ENCODE assay signal across 8 mouse cellular contexts in the genomic region with DNA sequence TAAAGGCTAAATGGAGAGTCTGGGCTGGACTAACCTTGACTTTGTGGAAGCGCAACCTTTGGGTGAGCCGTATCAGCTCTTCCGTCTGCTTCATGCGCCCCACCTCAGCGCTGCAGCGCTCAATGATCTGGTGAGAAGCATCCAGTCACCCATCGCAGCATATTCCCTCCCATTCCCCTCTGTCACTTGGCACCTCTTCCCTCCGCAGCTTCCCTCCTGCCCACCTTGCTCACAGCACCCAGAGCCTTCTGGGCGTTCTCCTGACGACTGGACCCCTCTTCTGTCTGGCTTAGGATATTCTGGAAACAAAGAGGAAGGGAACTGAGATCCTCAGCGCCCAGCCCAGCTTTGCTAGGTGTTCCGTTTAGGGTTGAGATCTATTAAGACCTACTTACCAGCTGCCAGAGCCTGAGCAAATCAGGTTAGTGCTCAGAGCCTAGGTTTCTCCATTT. TPM values are rescaled to one million over a fixed set of nuclear protein-coding genes. Genes with fewer than 3 reads are reported as not detected.
DNase-seq lines count a peak whose midpoint lies in the region; ATAC-seq and TF ChIP-seq lines count a peak whose summit lies in the region.

No protein-coding gene starts in this region.

- peak overlapping the region; percentile 40 for H3K4me2 ChIP-seq in kidney, postnatal 0 days (ENCODE audit: low read length)
- 0 out of 2 replicates have a peak overlapping the region, but pooled peaks have one; percentile 17 for H3K4me2 ChIP-seq in embryonic facial prominence, embryonic 11.5 days (ENCODE audit: low read depth, low read length)
- peak overlapping the region; percentile 43 for H3K4me2 ChIP-seq in limb, embryonic 12.5 days

- no peaks in the 10 kb centered on the region for H3K27me3 ChIP-seq in kidney, postnatal 0 days (ENCODE audit: insufficient read depth, low read length)
- no peaks in the 10 kb centered on the region for H3K27me3 ChIP-seq in kidney, adult 2 months (replicated peaks; ENCODE audit: control insufficient read depth, insufficient read depth, low read length)
- no peaks in the 10 kb centered on the region; the same call in 1 of the 2 replicates for H3K27me3 ChIP-seq in embryonic facial prominence, embryonic 11.5 days (ENCODE audit: control insufficient read depth, insufficient read depth, low read length)
- peaks cover 55% of the 10 kb centered on the region for H3K27me3 ChIP-seq in limb, embryonic 12.5 days

- H3K9ac ChIP-seq in kidney, postnatal 0 days (ENCODE audit: low read depth, low read length), result no peak overlapping the region
- no peak overlapping the region for H3K9ac ChIP-seq in embryonic facial prominence, embryonic 11.5 days (replicated peaks; ENCODE audit: low read length)
- H3K9ac ChIP-seq in limb, embryonic 12.5 days (replicated peaks), result no peak overlapping the region; the same call in 1 of the 2 replicates

- 0 out of 2 replicates have a peak overlapping the region, but pooled peaks have one; percentile 2 for H3K4me3 ChIP-seq in kidney, postnatal 0 days (replicated peaks; ENCODE audit: low read depth, low read length)
- no peak overlapping the region for H3K4me3 ChIP-seq in kidney, adult 2 months (ENCODE audit: insufficient read depth, low read depth, low read length)
- no peak overlapping the region for H3K4me3 ChIP-seq in embryonic facial prominence, embryonic 11.5 days (ENCODE audit: low read depth, low read length)
- peak overlapping the region; percentile 19 for H3K4me3 ChIP-seq in limb, embryonic 12.5 days (replicated peaks)

- no peak for ATAC-seq in kidney, postnatal 0 days (replicated peaks; ENCODE audit: low FRiP score, low read depth)
- no peak for ATAC-seq in embryonic facial prominence, embryonic 11.5 days (replicated peaks; ENCODE audit: insufficient number of reproducible peaks, low FRiP score, low TSS enrichment, low read depth)
- ATAC-seq in limb, embryonic 12.5 days (ENCODE audit: insufficient number of reproducible peaks, insufficient read depth, low FRiP score, low TSS enrichment, low read depth), result no peak

- WGBS in kidney, postnatal 0 days, result 17% methylated on average over 12 of the region's 12 CpGs
- 34% methylated on average over 12 of the region's 12 CpGs for WGBS in kidney, adult 2 months
- WGBS in embryonic facial prominence, embryonic 11.5 days, result 8% methylated on average over 12 of the region's 12 CpGs
- 8% methylated on average over 12 of the region's 12 CpGs for WGBS in limb, embryonic 12.5 days

- no peaks in the 10 kb centered on the region for H3K36me3 ChIP-seq in kidney, postnatal 0 days (ENCODE audit: insufficient read depth, low read length)
- H3K36me3 ChIP-seq in kidney, adult 2 months (ENCODE audit: control insufficient read depth, insufficient read depth, low read length), result no peaks in the 10 kb centered on the region
- no peaks in the 10 kb centered on the region for H3K36me3 ChIP-seq in embryonic facial prominence, embryonic 11.5 days (replicated peaks; ENCODE audit: control insufficient read depth, insufficient read depth, low read depth, low read length)
- no peaks in the 10 kb centered on the region for H3K36me3 ChIP-seq in limb, embryonic 12.5 days

- no peak for TF ChIP-seq POLR2A in kidney, adult 2 months (IDR thresholded peaks at IDR 0.05; ENCODE audit: low read depth, low read length)

- no peaks in the 10 kb centered on the region for H3K9me3 ChIP-seq in kidney, postnatal 0 days (replicated peaks; ENCODE audit: low read length)
- H3K9me3 ChIP-seq in embryonic facial prominence, embryonic 11.5 days (replicated peaks; ENCODE audit: control insufficient read depth, low read length), result no peaks in the 10 kb centered on the region
- H3K9me3 ChIP-seq in limb, embryonic 12.5 days, result no peaks in the 10 kb centered on the region

- no peak for TF ChIP-seq CTCF in kidney, postnatal 0 days (IDR thresholded peaks at IDR 0.05; ENCODE audit: low read depth)
- no peak for TF ChIP-seq CTCF in kidney, adult 2 months (conservative IDR thresholded peaks at IDR 0.05; ENCODE audit: insufficient read depth, insufficient read length, low read depth, low read length)

- no peak overlapping the region for H3K27ac ChIP-seq in kidney, postnatal 0 days
- H3K27ac ChIP-seq in kidney, adult 2 months (ENCODE audit: insufficient read depth, low read depth, low read length), result no peak overlapping the region
- no peak overlapping the region for H3K27ac ChIP-seq in embryonic facial prominence, embryonic 11.5 days (replicated peaks; ENCODE audit: low read depth, low read length)
- H3K27ac ChIP-seq in limb, embryonic 12.5 days, result no peak overlapping the region

- peaks cover 7% of the 10 kb centered on the region; the same call in 1 of the 2 replicates for H3K4me1 ChIP-seq in kidney, postnatal 0 days (replicated peaks; ENCODE audit: insufficient read depth, low read length)
- H3K4me1 ChIP-seq in kidney, adult 2 months (ENCODE audit: control insufficient read depth, insufficient read depth, low read length), result 0 out of 2 replicates have a peak, but pooled peaks cover under 1% of the 10 kb centered on the region
- H3K4me1 ChIP-seq in embryonic facial prominence, embryonic 11.5 days (ENCODE audit: control insufficient read depth, insufficient read depth, low read length), result no peaks in the 10 kb centered on the region
- H3K4me1 ChIP-seq in limb, embryonic 12.5 days (replicated peaks), result 0 out of 2 replicates have a peak, but pooled peaks cover 6% of the 10 kb centered on the region

- DNase-seq in kidney, postnatal 0 days (ENCODE audit: low spot score), result peak; percentile 31
- DNase-seq in kidney, adult 2 months, result no peak
- DNase-seq in embryonic facial prominence, embryonic 11.5 days (ENCODE audit: low spot score), result no peak
- DNase-seq in right cerebral cortex, postnatal 4 days, result peak; percentile 32
- DNase-seq in urinary bladder, postnatal 14 days (ENCODE audit: low spot score), result no peak
- DNase-seq in ovary, postnatal 10 days (ENCODE audit: low spot score), result no peak
- DNase-seq in lung, postnatal 25 days (ENCODE audit: low spot score), result no peak

RNA-seq across cellular contexts. Expression of gene Arhgef15, which starts 9.7 kb away (rescaled TPM):
- polyA plus RNA-seq in kidney, postnatal 0 days (2015; fragmentation: Nextera tagmentation; extraction: Ambion mirVana), result 8.9 and 11.3 TPM in 2 replicates
- polyA plus RNA-seq in kidney, adult 2 months (2012; rRNA removed), result 38.2 and 44.7 TPM in 2 replicates
- polyA plus RNA-seq in embryonic facial prominence, embryonic 11.5 days (2014; fragmentation: Nextera tagmentation; extraction: Ambion mirVana), result 4.4 and 4.5 TPM in 2 replicates
- 6.1 and 7.0 TPM in 2 replicates for polyA plus RNA-seq in limb, embryonic 12.5 days (2016; fragmentation: Nextera tagmentation; extraction: Ambion mirVana)

RNA-seq across cellular contexts. Expression of gene Slc25a35, which starts 20.4 kb away (rescaled TPM):
- polyA plus RNA-seq in kidney, postnatal 0 days (2015; fragmentation: Nextera tagmentation; extraction: Ambion mirVana), result 11.1 and 11.5 TPM in 2 replicates
- polyA plus RNA-seq in kidney, adult 2 months (2012; rRNA removed), result 38.9 and 46.2 TPM in 2 replicates
- 2.0 and 2.4 TPM in 2 replicates for polyA plus RNA-seq in embryonic facial prominence, embryonic 11.5 days (2014; fragmentation: Nextera tagmentation; extraction: Ambion mirVana)
- 2.3 and 2.6 TPM in 2 replicates for polyA plus RNA-seq in limb, embryonic 12.5 days (2016; fragmentation: Nextera tagmentation; extraction: Ambion mirVana)

RNA-seq across cellular contexts. Expression of gene Odf4, which starts 20.7 kb away (rescaled TPM):
- 0.29 TPM in 1 of 2 replicates, not detected in the other for polyA plus RNA-seq in kidney, postnatal 0 days (2015; fragmentation: Nextera tagmentation; extraction: Ambion mirVana)
- polyA plus RNA-seq in kidney, adult 2 months (2012; rRNA removed), result 0.33 and 0.46 TPM in 2 replicates
- polyA plus RNA-seq in embryonic facial prominence, embryonic 11.5 days (2014; fragmentation: Nextera tagmentation; extraction: Ambion mirVana), result not detected in 2 replicates
- polyA plus RNA-seq in limb, embryonic 12.5 days (2016; fragmentation: Nextera tagmentation; extraction: Ambion mirVana), result not detected in 2 replicates

RNA-seq across cellular contexts. Expression of gene Rangrf, which starts 27.4 kb away (rescaled TPM):
- 55.6 and 58.3 TPM in 2 replicates for polyA plus RNA-seq in kidney, postnatal 0 days (2015; fragmentation: Nextera tagmentation; extraction: Ambion mirVana)
- 43.0 and 43.9 TPM in 2 replicates for polyA plus RNA-seq in kidney, adult 2 months (2012; rRNA removed)
- polyA plus RNA-seq in embryonic facial prominence, embryonic 11.5 days (2014; fragmentation: Nextera tagmentation; extraction: Ambion mirVana), result 69.2 and 71.2 TPM in 2 replicates
- 64.6 and 69.6 TPM in 2 replicates for polyA plus RNA-seq in limb, embryonic 12.5 days (2016; fragmentation: Nextera tagmentation; extraction: Ambion mirVana)

RNA-seq across cellular contexts. Expression of gene Rpl26, which starts 46.2 kb away (rescaled TPM):
- 1,114 and 1,312 TPM in 2 replicates for polyA plus RNA-seq in kidney, postnatal 0 days (2015; fragmentation: Nextera tagmentation; extraction: Ambion mirVana)
- 1,040 and 1,128 TPM in 2 replicates for polyA plus RNA-seq in kidney, adult 2 months (2012; rRNA removed)
- 978 and 1,011 TPM in 2 replicates for polyA plus RNA-seq in embryonic facial prominence, embryonic 11.5 days (2014; fragmentation: Nextera tagmentation; extraction: Ambion mirVana)
- polyA plus RNA-seq in limb, embryonic 12.5 days (2016; fragmentation: Nextera tagmentation; extraction: Ambion mirVana), result 1,086 and 1,101 TPM in 2 replicates

Comparison
In these comparisons a context has a peak if more than half of its experiments do, and no peak if none do; other contexts are left out.
1. DNase-seq: peak in kidney, postnatal 0 days (single experiment) and right cerebral cortex, postnatal 4 days (single experiment); none in kidney, adult 2 months (single experiment), embryonic facial prominence, embryonic 11.5 days (single experiment), urinary bladder, postnatal 14 days (single experiment), ovary, postnatal 10 days (single experiment) and lung, postnatal 25 days (single experiment).
2. H3K4me3 ChIP-seq: peak in kidney, postnatal 0 days (single experiment) and limb, embryonic 12.5 days (single experiment); none in kidney, adult 2 months (single experiment) and embryonic facial prominence, embryonic 11.5 days (single experiment).
3. Peak in every context shown above with its lines, with median percentiles within 50 percentile points of each other: H3K4me2 ChIP-seq.